Mouse (Mus musculus): ENCODE measurements at regions not wholly inside any gene's neighbourhood (a gene's known extent, or its start where the extent isn't known, plus 50 kb on each side); places are given as distances from the start of the nearest gene placed in this dataset.

DNA sequence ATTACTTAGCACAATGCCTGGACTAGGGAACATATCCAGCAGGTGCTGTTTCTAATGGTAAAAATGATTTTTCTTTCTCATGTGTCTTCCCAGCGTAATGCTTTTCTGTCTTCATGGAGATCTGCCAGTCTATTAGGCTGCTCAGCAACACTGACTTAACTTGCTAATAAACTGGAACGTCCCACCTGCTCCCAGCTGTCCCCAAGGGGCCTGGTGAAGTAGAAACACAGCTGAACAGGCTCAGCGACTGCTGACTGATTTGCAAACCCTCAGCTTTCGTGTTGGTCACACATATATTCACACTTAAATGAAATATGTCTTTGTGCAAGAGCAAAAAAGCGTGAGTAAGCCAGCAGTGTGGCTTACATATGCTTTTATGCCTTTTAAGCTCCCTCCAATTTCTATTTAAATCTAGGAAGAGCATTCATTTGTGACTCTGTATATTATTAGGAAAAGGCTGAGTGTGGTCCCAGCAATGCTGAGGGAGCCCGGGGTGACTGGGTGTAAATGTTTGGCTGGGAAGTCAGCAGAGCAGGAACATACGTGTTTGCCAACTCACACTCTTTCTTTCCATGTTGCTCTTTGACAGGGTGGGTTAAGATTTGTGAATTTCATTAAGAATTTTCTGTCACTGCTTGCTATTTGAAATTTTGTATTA is 146.7 kb upstream of the Rgmb start:
- peak; percentile 19 for DNase-seq

DNA sequence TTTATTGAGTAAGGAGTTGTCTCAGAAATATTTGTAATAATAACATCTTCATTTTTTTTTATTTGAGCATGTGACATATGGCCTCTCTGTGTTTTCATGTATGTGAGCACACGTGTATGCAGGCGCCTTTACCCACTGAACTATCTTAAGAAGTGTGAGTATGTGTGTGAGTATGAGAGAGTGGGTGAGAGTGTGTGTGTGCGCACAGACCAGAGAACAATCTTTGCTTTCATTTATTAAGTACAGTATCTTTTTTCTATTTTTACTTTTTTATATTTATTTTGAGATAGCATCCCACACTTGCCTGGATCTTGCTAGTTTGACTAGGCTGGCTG is 140.5 kb upstream of the Rgmb start:
- DNase-seq = no peak

DNA sequence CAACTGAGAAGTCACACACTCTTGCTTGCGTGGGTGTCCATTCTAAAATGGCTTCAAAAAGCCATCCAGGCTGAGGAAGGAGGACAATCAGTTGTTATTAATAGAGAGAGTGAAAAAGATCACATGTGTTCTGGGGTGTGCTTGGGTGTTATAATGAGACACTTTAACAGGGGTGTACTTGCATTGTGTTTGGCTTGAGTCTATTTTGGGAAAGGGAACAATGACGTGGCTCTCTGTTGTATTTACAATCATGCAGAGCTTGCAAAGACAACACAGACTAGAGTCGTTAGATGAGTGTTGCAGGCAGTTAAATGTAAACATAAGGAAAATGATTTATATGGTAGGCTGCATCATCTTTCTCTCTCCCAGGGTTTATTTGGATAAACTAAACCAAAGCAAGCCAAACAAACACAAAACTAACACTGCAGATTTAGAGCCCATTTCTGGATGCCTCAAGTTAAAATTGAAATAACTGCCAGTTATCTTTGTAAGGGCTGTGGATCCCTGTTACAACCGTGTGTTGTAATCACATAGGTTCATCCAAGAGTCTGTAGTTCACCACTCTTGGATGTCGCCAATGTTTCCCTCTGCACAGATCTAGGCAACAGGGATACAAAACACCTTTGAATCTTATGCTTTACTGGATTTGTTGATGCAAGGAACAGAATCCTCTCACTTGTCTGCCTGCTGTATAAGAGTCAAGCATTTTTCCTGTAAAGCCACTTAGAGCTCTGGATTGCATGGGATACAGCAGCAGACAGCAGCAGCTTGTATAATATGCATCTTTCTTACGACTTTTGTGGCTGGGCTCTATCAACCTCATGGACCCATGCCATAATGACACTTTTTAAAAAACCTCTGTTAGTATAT is 139.9 kb upstream of the Rgmb start:
- no peak for DNase-seq

DNA sequence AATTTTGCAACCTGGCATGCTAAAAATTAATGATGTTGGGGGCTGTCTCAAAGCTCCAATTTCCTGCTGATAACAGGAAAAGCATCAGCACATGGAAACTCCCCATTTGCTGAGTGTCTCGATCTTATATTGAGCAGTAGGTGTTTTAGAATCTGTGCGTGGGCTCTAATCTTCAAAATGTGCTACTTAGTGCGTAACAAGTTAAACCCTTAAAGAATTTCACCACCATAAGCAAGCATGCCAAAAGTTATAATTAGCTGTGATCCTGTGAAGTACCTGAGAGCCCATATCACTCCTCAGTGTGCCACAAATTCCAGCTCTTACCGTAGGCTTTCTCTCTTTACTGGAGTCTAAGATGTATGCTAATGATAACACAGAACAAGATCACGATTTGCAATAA is 137.5 kb upstream of the Rgmb start:
- DNase-seq = no peak

DNA sequence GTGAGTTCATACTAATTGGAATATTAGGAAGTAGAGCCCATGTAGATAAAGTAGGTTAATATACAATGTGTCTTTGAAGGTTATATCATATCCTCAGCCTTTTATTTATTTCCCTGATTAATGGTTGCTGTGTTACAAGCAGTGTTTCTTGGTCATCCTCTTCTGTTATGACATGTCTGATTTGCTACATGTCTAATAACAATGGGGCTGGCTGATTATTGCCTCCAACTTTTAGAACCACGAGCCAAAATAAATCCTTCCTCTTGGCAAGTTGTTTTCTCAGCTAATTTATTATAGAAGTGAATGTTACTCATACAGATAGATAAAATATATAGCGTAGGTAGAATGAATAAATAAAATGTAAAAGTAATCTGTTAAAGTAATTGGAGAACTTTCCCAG is 124.8 kb upstream of the Rgmb start:
- no peak for DNase-seq

DNA sequence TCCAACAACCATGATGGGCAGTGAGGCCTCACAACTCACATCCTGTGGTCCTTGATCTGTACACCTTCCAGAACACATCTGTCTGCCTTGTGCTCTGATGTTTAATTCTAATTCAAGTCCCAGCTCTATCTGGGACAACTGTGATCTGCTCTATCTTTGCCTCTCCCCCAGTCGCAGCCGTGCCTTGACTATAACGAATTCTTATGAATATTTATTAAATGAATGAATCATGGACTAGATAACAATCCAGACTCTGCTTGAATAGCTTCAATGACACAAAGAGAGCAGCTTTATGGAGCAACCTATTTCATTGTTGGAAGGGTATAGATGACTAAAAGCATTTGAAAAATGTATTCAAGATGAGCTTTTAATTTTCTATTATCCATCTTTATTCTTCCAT is 120.8 kb upstream of the Rgmb start:
- DNase-seq = no peak

DNA sequence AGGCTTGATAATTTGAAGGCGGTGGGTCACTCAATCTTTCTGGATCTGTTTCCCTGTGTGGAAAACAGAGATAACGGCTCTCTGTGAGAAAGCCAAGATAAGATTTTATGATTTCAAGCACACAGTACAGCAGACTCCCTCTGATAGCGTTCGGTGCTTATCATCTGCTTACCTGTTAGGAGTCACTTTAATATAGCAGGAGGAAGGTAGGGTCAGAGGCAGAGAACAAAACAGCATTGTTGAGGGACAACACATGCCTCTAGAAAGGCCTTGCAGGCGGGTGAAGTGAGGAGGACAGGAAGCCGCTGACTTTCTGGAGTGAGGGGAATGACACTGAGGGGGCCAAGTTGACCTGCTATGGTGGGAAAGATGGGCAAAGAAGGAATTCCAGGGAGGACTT is 118.9 kb upstream of the Rgmb start:
- DNase-seq = no peak

DNA sequence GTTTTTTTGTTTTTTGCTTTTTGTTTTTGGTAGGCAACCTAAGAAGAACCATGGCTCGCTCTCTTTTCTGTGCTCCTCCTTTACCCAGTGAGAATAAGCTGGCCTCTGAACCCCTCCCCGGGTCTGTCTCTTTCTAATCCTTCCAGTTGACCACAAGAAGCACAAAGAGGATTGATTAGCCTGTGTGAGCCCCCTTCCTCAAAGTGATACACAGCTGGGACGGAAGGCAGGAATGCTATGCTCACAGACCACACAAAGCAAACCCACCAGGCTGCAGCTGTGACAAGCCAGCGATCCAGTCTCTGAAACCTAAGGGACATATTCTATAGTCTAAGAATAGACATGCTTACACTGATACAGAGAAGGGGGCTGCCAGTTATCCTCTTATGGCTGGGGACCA is 111.5 kb upstream of the Rgmb start:
- DNase-seq = no peak

DNA sequence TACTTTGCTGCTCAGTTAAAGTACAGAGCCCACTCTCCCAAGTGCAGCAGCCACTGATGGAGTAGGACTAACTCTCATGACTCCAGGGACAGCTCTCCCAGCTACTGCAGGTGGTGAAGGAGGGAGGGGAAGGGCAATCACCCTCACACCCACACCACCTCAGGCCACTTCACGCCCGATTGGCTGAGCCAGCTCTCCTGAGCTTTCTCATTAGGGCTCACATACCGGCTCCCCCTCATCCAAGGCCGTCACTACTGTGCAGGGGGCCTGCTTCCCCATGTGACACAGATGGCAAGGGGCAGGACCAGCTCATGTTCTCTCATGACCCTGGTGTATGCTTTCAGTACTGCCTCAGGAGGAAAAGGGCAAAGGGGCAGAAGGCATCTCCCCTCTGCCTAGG is 87.8 kb upstream of the Rgmb start:
- DNase-seq = no peak

DNA sequence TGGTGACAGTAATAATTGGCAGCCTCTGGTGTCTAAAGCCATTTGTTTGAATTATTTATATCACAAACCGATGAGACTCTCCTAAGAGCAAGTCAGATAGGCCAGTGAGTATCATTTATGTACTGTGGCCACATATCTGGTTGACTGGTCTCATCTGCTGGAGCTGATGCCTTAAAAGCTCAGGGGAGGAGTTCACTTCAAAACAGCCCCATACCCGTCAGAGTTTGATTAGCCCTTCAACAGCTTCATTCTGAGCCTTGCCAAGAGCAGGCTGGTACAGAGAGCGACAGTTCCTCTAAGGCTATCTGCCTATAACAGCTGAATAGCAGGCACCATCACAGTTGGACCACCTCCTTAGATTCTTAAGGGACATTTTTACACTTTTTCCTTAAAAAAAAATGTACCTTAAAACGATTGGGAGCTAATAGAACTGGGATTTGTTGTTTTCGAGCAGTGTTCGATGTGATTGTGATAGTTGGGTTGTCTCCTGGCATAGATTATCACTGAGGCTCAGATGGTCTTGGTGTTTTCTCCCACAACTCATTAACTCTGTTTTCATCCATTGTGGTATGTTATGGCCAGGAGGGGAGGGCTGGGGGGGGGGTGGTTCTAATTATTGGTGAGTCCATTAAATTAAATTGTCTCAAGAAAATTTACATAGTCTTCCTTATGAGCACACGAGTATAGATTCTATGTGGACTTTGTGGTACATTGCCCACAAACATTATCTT is 68.0 kb upstream of the Rgmb start:
- no peak for DNase-seq

DNA sequence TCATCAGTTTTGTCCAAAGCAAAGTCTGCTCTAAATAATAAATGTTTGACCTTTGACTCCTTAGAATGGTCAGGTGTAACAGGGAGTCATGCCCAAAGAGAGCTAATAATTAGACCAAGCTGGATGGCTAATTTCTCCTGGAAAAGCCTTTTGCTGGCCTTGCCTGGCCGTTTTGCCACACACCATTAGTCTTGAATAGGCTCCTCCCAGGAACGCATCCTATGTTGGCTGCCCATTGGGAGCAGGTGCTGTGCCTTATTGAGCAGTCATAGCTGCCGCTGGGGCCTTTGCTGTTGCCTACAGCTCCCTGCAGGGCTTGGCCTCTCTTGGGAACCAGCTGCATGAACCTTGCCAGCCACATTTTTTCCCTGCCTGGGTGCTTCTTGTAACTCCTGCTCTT is 65.1 kb upstream of the Rgmb start:
- no peak for DNase-seq

DNA sequence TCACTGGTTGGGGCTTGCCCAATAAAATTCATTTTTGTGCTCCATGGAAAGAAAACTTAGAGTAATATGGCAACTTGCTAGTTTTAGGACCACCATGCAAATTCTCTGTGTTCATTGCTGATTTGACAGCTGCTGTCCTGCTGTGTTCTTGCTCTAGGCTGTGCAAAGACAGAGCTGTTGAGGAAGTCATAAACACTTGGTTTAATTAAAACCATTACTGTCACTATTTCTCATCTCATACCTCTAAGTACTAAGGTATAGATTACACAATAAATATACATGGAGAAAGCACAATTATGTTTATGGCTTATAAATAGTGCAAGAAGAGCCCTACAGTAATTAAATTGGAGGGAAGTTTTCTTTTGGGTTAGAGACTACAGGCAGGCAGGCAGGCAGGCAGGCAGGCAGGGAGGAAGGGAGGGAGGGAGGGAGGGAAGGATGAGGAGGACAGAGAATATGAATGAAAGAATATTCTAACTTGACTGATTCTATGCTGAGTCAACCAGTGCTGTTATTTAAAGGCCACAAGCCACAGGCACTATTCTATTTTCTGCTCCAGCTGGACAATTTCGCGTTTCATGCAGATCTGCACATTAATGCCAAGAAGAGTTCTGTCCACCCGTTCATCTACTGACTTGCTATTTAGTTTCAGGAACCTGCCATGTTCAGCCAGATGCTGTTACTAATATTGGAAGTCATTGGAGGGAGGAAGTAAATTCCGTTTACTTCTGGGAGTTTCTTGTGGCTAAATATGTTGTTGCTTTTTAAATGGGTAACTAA is 61.2 kb upstream of the Rgmb start:
- no peak for DNase-seq

DNA sequence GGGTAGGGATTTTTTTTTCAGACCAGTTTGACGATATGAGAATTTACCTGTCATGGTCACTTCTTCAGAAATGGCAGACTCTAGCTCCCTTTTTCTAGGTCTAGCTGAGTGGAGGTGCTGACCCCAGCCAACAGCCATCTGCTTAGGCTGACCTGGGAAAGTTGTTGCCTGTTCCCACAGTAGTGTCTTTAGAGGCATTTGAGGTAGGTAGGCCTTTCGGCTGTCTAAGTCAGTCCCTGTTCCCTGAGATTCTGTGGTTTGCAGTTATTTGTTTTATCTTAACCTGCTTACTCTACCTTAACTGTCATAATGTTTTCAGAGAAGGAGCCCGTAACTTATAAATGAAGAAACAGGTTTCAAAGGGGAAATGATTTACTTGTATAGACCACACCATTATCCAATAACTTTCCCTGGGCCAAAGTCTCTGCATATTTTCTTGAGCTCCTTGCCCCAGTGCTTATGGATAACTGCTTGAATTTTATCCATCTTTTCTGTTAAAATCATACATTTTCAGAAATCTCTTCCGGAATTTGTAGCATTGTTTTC is 59.8 kb upstream of the Rgmb start:
- DNase-seq = no peak

DNA sequence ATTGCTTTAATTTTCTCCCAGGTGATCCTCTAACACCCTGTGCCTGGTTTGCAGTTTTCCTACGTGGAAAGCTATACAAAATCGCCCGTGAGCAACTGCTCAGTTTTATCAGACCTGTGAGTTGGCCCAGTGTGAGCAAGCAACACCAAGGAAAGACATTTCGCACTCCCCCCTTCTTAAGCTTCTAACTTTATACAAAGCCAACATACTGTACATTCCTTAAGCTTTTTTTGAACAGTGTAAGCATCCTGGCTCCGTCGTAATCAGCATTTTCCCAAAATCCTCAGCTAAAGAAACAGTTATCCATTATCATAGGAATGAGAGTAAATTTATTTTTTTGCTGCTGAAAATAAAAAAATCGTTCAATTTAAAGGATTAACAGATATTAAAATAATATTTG is 52.0 kb upstream of the Rgmb start:
- DNase-seq = no peak

DNA sequence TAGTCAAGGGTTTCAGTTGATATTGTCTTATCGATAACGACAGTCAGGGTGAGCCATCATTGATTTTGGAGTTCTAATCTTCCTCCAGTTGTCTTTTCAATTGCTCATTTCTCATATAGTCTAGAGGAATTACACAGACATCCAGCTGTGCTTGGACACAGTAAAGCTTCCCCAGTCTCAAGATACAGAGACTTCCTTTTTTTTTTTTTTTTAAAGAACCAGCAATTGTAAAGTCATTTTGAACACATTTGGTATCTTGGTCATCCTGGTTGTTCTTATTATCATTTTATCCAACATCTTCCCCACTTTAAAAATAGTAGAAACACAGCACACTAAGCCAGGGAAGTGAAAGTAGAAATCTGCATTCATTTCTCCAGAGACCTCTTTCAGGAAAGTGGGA is 51.4 kb upstream of the Rgmb start:
- no peak for DNase-seq
